Mouse (Mus musculus) kidney, postnatal 14 days (tissue): ENCODE results near the gene Tmem268.

Source experiments
- DNase-seq: peaks from one replicate; pipeline ENCODE4 v3.0.0; 2022; ENCODE audit warnings: mixed read lengths

Gene Tmem268

GRCm38 (mm10) chr4:63558407-63559081 lies at the start of gene Tmem268:
Tmem268 (plus strand) TSS chr4:63558781.
- DNase-seq: peak; percentile 86

GRCm38 (mm10) chr4:63512921-63513320 lies 45.7 kb upstream of the Tmem268 start:
- no peak for DNase-seq

GRCm38 (mm10) chr4:63514454-63514984 lies 44.1 kb upstream of the Tmem268 start:
- peak; percentile 21 for DNase-seq

GRCm38 (mm10) chr4:63515021-63515420 lies 43.6 kb upstream of the Tmem268 start:
- no peak for DNase-seq

GRCm38 (mm10) chr4:63521813-63522419 lies 36.7 kb upstream of the Tmem268 start:
- no peak for DNase-seq

- peak; percentile 15 for DNase-seq
These were observed 33.1 kb upstream of the Tmem268 start for GRCm38 (mm10) chr4:63525514-63525913.

GRCm38 (mm10) chr4:63528946-63529345 lies 29.6 kb upstream of the Tmem268 start:
- no peak for DNase-seq

GRCm38 (mm10) chr4:63530409-63530808 lies 28.2 kb upstream of the Tmem268 start:
- no peak for DNase-seq

- DNase-seq: no peak
These were observed 21.0 kb upstream of the Tmem268 start for GRCm38 (mm10) chr4:63537602-63538001.

- DNase-seq: no peak
These were observed 16.4 kb upstream of the Tmem268 start for GRCm38 (mm10) chr4:63542209-63542608.

GRCm38 (mm10) chr4:63543746-63544493 lies 14.7 kb upstream of the Tmem268 start:
- peak; percentile 39 for DNase-seq

GRCm38 (mm10) chr4:63544494-63545230 lies 13.9 kb upstream of the Tmem268 start, which contains the start of gene Atp6v1g1:
Atp6v1g1 (plus strand) TSS chr4:63544772.
- DNase-seq: peak; percentile 98

- DNase-seq: no peak
These were observed 13.2 kb upstream of the Tmem268 start for GRCm38 (mm10) chr4:63545231-63545958.

- peak; percentile 51 for DNase-seq
These were observed 12.0 kb upstream of the Tmem268 start for GRCm38 (mm10) chr4:63546441-63547055.

GRCm38 (mm10) chr4:63547799-63548198 lies 10.8 kb upstream of the Tmem268 start:
- DNase-seq: no peak

- DNase-seq: no peak
These were observed 10.1 kb upstream of the Tmem268 start for GRCm38 (mm10) chr4:63548491-63548890.

GRCm38 (mm10) chr4:63550908-63551307 lies 7.7 kb upstream of the Tmem268 start:
- DNase-seq: no peak

GRCm38 (mm10) chr4:63552865-63553264 lies 5.7 kb upstream of the Tmem268 start:
- no peak for DNase-seq

- no peak for DNase-seq
These were observed 4.6 kb upstream of the Tmem268 start for GRCm38 (mm10) chr4:63553789-63554576.

GRCm38 (mm10) chr4:63554616-63555015 lies 4.0 kb upstream of the Tmem268 start:
- no peak for DNase-seq

GRCm38 (mm10) chr4:63555111-63555510 lies 3.5 kb upstream of the Tmem268 start:
- no peak for DNase-seq
